Mouse (Mus musculus) liver, embryonic 14.5 days (tissue): ENCODE data around the gene Usp24. TPM values are rescaled to one million over a fixed set of nuclear protein-coding genes. Genes with fewer than 3 reads are reported as not detected.
"Not testable (repeated sequence)": the region's sequence is repeated elsewhere in the genome, so short reads cannot be mapped to it uniquely, and the experiment has no call there.

ENCODE experiments used
- ATAC-seq: fragments of 200-750 bp; cut with Nextera tagmentation; 2 replicates; pipeline ENCODE4 v1.8.0; 2017; ENCODE audit warnings: moderate number of reproducible peaks, mild to moderate bottlenecking, moderate library complexity; ENCODE audit not compliant: insufficient read depth
- DNase-seq, 3 experiments: peaks; one replicate each; pipeline ENCODE4 v3.0.0-alpha.2; 2012 to 2013; ENCODE audit warnings: low read depth in 3 of 3, low spot score in 3 of 3
- H3K27ac ChIP-seq: fragments of 300-500 bp; sonication (generic); 2 replicates; pipeline ENCODE4 v1.5.1; 2014; ENCODE audit warnings: moderate library complexity, mild to moderate bottlenecking, control low read depth, inconsistent platforms
- H3K27me3 ChIP-seq: fragments of 300-500 bp; sonication (generic); 2 replicates; pipeline ENCODE4 v1.6.1; 2014; ENCODE audit warnings: mild to moderate bottlenecking, low read length, moderate library complexity; ENCODE audit not compliant: control insufficient read depth, insufficient read depth
- H3K36me3 ChIP-seq: fragments of 300-500 bp; sonication (generic); replicated peaks from 2 replicates; pipeline ENCODE4 v1.6.1; 2014; ENCODE audit warnings: low read depth; ENCODE audit not compliant: control insufficient read depth, insufficient read depth
- H3K4me1 ChIP-seq, 2 experiments: fragments of 200-500 bp in 1 of 2; fragments of 300-500 bp in 1 of 2; sonication (generic) in 1 of 2; replicated peaks; 2 replicates each; pipeline ENCODE4 v1.6.1; 2012 to 2014; ENCODE audit warnings: antibody characterized with exemption in 1 of 2, inconsistent platforms in 1 of 2, low read length in 1 of 2; ENCODE audit not compliant: control insufficient read depth in 2 of 2, insufficient read depth in 2 of 2
- H3K4me2 ChIP-seq: fragments of 300-500 bp; sonication (generic); 2 replicates; pipeline ENCODE4 v1.6.1; 2014; ENCODE audit warnings: low read depth, mild to moderate bottlenecking, control low read depth, moderate library complexity
- H3K4me3 ChIP-seq, 2 experiments: fragments of 200-500 bp in 1 of 2; fragments of 300-500 bp in 1 of 2; sonication (generic) in 1 of 2; 2 replicates each; pipeline ENCODE4 v1.5.1; 2012 to 2014; ENCODE audit warnings: low read depth in 2 of 2, low read length in 2 of 2, mild to moderate bottlenecking in 2 of 2, control low read depth in 1 of 2, inconsistent platforms in 1 of 2, moderate library complexity in 1 of 2; ENCODE audit not compliant: insufficient read depth in 1 of 2
- H3K9ac ChIP-seq: fragments of 300-500 bp; sonication (generic); replicated peaks from 2 replicates; pipeline ENCODE4 v1.6.1; 2014; ENCODE audit warnings: mild to moderate bottlenecking, control low read depth, moderate library complexity
- H3K9me3 ChIP-seq: fragments of 300-500 bp; sonication (generic); 2 replicates; pipeline ENCODE4 v1.6.1; 2016; ENCODE audit warnings: low read length, mixed read lengths; ENCODE audit not compliant: control insufficient read depth
- CTCF ChIP-seq: IDR thresholded peaks from 2 replicates; pipeline ENCODE4 v1.5.1; 2016; ENCODE audit warnings: antibody characterized with exemption, low read depth, control low read depth
- EP300 ChIP-seq: IDR thresholded peaks from 2 replicates; pipeline ENCODE4 v1.6.1; 2016; ENCODE audit warnings: antibody characterized with exemption, low read depth
- WGBS: fragments of 180-500 bp; shearing (Covaris S2); extraction: QIAGEN DNeasy Blood & Tissue Kit; methylation state at CpG from one replicate; pipeline ENCODE4 v1.1.7; 2014; ENCODE audit not compliant: insufficient replicate concordance; 5-methylcytosine and 5-hydroxymethylcytosine counted together
- polyA plus RNA-seq, 2 experiments: library from polyadenylated mRNA; depleted of rRNA in 1 of 2; stranded (reverse) in 1 of 2; unstranded in 1 of 2; fragments of >200 nt; fragmentation: Nextera tagmentation in 1 of 2; extraction: Ambion mirVana in 1 of 2; gene quantifications; 2 replicates each; pipeline versions ENCODE4 v1.2.1 to v1.2.3; 2012 to 2014

Usp24 gene
- polyA plus RNA-seq, 2 experiments = 6.4 to 6.8 TPM

DNA sequence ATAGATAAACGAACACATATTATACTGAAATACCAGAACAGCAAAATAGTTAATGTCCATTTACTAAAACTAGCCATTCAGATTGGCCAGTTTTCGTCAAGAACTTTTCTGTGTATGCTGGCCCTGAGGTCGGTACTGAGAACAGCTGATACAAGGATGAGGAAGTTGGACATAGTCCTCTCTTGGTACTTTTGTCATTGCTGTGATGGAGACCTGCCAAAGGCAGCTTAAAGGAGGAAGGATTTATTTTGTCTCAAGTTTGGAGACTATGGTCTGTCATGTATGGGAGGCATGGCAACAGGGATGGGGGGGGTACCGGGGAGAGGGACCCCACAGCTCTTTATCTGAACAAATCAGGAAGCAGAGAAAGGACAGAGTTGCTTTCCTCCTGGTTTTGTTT is 12.7 kb downstream of the Usp24 start:
- Histone ChIP-seq H3K27me3 (no peaks in the 10 kb centered on the region), H3K4me3 (no peak overlapping the region), H3K4me2 (no peak overlapping the region), H3K9ac (no peak overlapping the region), H3K9me3 (no peaks in the 10 kb centered on the region), H3K36me3 (no peaks in the 10 kb centered on the region), H3K27ac (peak overlapping the region; percentile 51), H3K4me1 (peaks cover 46 to 48% of the 10 kb centered on the region in 2 experiments)
- DNase-seq (no peak), ATAC-seq (no peak)
- no peak for TF ChIP-seq EP300
- no peak for TF ChIP-seq CTCF
- 44% methylated on average over 4 of the region's 4 CpGs for WGBS

GRCm38 (mm10) chr4:106329171-106329570 is 13.2 kb downstream of the Usp24 start:
- H3K27ac ChIP-seq = peak overlapping the region; percentile 51; the same call in 1 of the 2 replicates
- not testable (repeated sequence) for DNase-seq, H3K36me3 ChIP-seq, H3K9ac ChIP-seq, H3K27me3 ChIP-seq, H3K4me2 ChIP-seq, H3K4me3 ChIP-seq, H3K9me3 ChIP-seq, ATAC-seq
- TF ChIP-seq CTCF = peak; percentile 60
- WGBS = 63% methylated on average over 6 of the region's 6 CpGs
- peaks cover 46 to 51% of the 10 kb centered on the region in 2 experiments for H3K4me1 ChIP-seq

DNA sequence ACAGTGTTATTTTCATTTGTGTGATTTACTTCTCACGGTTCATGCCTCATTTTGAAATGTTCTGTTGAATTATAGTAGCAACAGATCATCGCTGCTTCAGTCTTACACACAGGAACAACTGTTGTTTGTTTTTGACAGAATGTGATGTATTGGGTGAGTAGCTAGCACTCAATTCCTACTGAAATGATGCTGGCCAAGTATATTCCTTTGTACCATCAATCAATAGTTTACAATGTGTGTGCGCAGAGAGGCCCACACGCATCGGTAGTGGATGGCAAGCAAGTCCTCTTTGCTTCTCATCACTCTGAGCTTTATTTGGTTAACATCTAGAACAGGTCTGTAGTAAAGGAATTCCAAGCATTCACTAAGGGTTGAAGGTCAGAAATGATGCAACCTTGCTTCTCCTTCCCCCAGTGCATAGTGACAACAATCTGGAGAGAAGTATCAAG is 14.4 kb downstream of the Usp24 start:
- no peak for DNase-seq
- Histone ChIP-seq H3K4me2 (no peak overlapping the region), H3K36me3 (no peaks in the 10 kb centered on the region), H3K9ac (no peak overlapping the region), H3K4me1 (peaks cover 38 to 52% of the 10 kb centered on the region in 2 experiments), H3K9me3 (no peaks in the 10 kb centered on the region), H3K27me3 (no peaks in the 10 kb centered on the region), H3K4me3 (no peak overlapping the region), H3K27ac (no peak overlapping the region)
- no peak for ATAC-seq
- TF ChIP-seq CTCF (no peak), EP300 (no peak)
- 81% methylated on average over 5 of the region's 5 CpGs for WGBS

- no peak for ATAC-seq
- Histone ChIP-seq H3K27ac (peak overlapping the region; percentile 1; the same call in 1 of the 2 replicates), H3K9ac (no peak overlapping the region), H3K36me3 (no peaks in the 10 kb centered on the region), H3K9me3 (no peaks in the 10 kb centered on the region), H3K4me3 (no peak overlapping the region), H3K4me2 (no peak overlapping the region), H3K4me1 (peaks cover 23 to 40% of the 10 kb centered on the region in 2 experiments), H3K27me3 (no peaks in the 10 kb centered on the region)
- 82% methylated on average over 3 of the region's 3 CpGs for WGBS
- TF ChIP-seq CTCF = no peak
- TF ChIP-seq EP300 = no peak
- no peak for DNase-seq
These were observed 17.1 kb downstream of the Usp24 start for GRCm38 (mm10) chr4:106333071-106333470.

GRCm38 (mm10) chr4:106333584-106333983 is 17.6 kb downstream of the Usp24 start:
- ATAC-seq (no peak), DNase-seq (no peak)
- TF ChIP-seq EP300 = no peak
- no peak for TF ChIP-seq CTCF
- H3K4me2 ChIP-seq = no peak overlapping the region
- H3K36me3 ChIP-seq = no peaks in the 10 kb centered on the region
- H3K27me3 ChIP-seq = no peaks in the 10 kb centered on the region
- no peaks in the 10 kb centered on the region for H3K9me3 ChIP-seq
- H3K9ac ChIP-seq = no peak overlapping the region
- H3K4me1 ChIP-seq = peaks cover 22 to 41% of the 10 kb centered on the region in 2 experiments
- no peak overlapping the region for H3K4me3 ChIP-seq
- WGBS = 29% methylated on average over 2 of the region's 2 CpGs
- H3K27ac ChIP-seq = peak overlapping the region; percentile 25
